Mouse (Mus musculus) myocyte (in vitro differentiated cells): ENCODE measurements around the gene Elovl6. TPM values are rescaled to one million over a fixed set of nuclear protein-coding genes. Genes with fewer than 3 reads are reported as not detected.

Experiments used
- H3K27me3 ChIP-seq: one replicate; pipeline ENCODE4 v1.6.1; 2011; ENCODE audit not compliant: control insufficient read depth, insufficient read depth, insufficient read length
- H3K36me3 ChIP-seq: one replicate; pipeline ENCODE4 v1.6.1; 2011; ENCODE audit not compliant: control insufficient read depth, insufficient read depth
- H3K4me2 ChIP-seq: one replicate; pipeline ENCODE4 v1.6.1; 2011; ENCODE audit warnings: low read depth, control low read depth
- H3K4me3 ChIP-seq: one replicate; pipeline ENCODE4 v1.5.1; 2011; ENCODE audit warnings: mild to moderate bottlenecking, control low read depth, moderate library complexity
- H3K79me2 ChIP-seq: one replicate; pipeline ENCODE4 v1.6.1; 2011; ENCODE audit not compliant: control insufficient read depth, insufficient read depth
- H3ac ChIP-seq: one replicate; pipeline ENCODE4 v1.6.1; 2011; ENCODE audit not compliant: control insufficient read depth, insufficient read length
- CEBPB ChIP-seq: IDR thresholded peaks from 2 replicates; pipeline ENCODE4 v1.6.1; 2011; ENCODE audit warnings: mild to moderate bottlenecking, moderate library complexity; ENCODE audit not compliant: poor library complexity, insufficient read depth, severe bottlenecking
- E2F4 ChIP-seq: IDR thresholded peaks from one replicate; pipeline ENCODE4 v1.6.1; 2011; ENCODE audit warnings: mild to moderate bottlenecking, control low read depth, moderate library complexity; ENCODE audit not compliant: insufficient read depth
- MAX ChIP-seq: IDR thresholded peaks from one replicate; pipeline ENCODE4 v1.6.1; 2011; ENCODE audit warnings: low read depth, mild to moderate bottlenecking, control low read depth
- MYOD1 ChIP-seq, 3 experiments: IDR thresholded peaks; one replicate each; pipeline ENCODE4 v1.6.1; 2011; ENCODE audit warnings: control low read depth in 2 of 3, low read depth in 2 of 3, mild to moderate bottlenecking in 2 of 3, moderate library complexity in 1 of 3; ENCODE audit not compliant: insufficient read length in 2 of 3, control insufficient read depth in 1 of 3
- MYOG ChIP-seq, 3 experiments: IDR thresholded peaks; one replicate each; pipeline ENCODE4 v1.6.1; 2011; ENCODE audit warnings: control low read depth in 2 of 3, low read depth in 2 of 3, mild to moderate bottlenecking in 2 of 3; ENCODE audit not compliant: insufficient read length in 2 of 3, control insufficient read depth in 1 of 3, insufficient read depth in 1 of 3
- POLR2A ChIP-seq: IDR thresholded peaks from one replicate; pipeline ENCODE4 v1.6.1; 2011; ENCODE audit warnings: low read depth, mild to moderate bottlenecking, control low read depth, moderate library complexity; ENCODE audit not compliant: insufficient read length
- POLR2AphosphoS2 ChIP-seq: IDR thresholded peaks from one replicate; pipeline ENCODE4 v1.6.1; 2011; ENCODE audit warnings: low read depth, control low read depth; ENCODE audit not compliant: insufficient read length
- REST ChIP-seq: IDR thresholded peaks from one replicate; pipeline ENCODE4 v1.6.1; 2011; ENCODE audit warnings: mild to moderate bottlenecking, control low read depth, moderate library complexity; ENCODE audit not compliant: insufficient read depth, insufficient read length
- SRF ChIP-seq: IDR thresholded peaks from one replicate; pipeline ENCODE4 v1.6.1; 2011; ENCODE audit warnings: low read depth; ENCODE audit not compliant: control insufficient read depth, insufficient read length
- TCF12 ChIP-seq: IDR thresholded peaks from one replicate; pipeline ENCODE4 v1.6.1; 2011; ENCODE audit warnings: mild to moderate bottlenecking, control low read depth; ENCODE audit not compliant: poor library complexity, insufficient read depth, severe bottlenecking
- TCF3 ChIP-seq: IDR thresholded peaks from one replicate; pipeline ENCODE4 v1.6.1; 2011; ENCODE audit warnings: low read depth, control low read depth; ENCODE audit not compliant: insufficient read length
- USF1 ChIP-seq: IDR thresholded peaks from one replicate; pipeline ENCODE4 v1.6.1; 2011; ENCODE audit warnings: low read depth, mild to moderate bottlenecking, control low read depth, moderate library complexity
- polyA plus RNA-seq: library from polyadenylated mRNA; unstranded; fragments of >200 nt; fragmentation: generic; extraction: Trizol; gene quantifications from one replicate; pipeline ENCODE4 v1.2.1, GENCODE M21; 2012; ENCODE audit warnings: missing spikeins

Elovl6 gene
- polyA plus RNA-seq, 1 experiment: 6.8 TPM

DNA sequence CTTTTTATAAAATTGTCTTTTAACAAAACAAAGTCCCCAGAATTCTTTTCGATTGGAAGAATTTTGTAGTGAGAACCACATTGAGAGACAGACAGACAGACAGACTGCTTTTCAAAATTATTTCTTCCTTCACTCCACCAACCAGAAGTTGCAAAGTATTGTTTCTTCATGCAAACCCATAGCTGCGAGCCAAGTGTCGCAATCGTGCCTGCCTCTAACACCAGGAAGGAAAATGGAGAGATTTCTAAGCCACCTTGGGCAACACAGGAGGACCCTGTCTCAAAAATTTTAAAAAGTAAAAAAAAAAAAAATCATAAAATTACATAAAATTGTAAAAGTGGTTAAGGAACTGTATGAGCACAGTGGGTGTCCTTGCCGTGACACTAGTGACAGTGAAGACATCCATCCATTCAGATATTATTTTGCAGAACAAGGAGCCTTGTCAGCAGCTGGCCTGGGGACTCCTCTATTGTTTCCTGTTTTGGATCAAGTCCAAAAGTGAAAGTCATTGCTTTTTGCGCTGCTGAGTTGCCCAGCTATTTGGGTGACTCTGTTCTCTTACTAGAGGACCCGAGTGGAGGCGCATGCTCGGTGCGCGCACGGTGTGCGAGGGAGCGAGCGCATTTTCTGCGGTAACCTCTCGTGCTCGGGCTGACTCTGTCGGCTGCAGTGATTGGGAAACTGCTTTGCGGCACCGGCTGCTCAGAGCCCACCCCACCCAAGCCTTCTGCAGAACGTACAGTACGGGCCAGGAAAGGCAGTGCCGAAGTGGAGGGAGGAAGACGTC is 80.3 kb downstream of the Elovl6 start:
- peaks cover 3% of the 10 kb centered on the region for H3K79me2 ChIP-seq
- H3ac ChIP-seq: no peak overlapping the region
- no peaks in the 10 kb centered on the region for H3K27me3 ChIP-seq
- H3K36me3 ChIP-seq: peaks cover 17% of the 10 kb centered on the region
- no peak overlapping the region for H3K4me2 ChIP-seq
- TF ChIP-seq POLR2A (no peak), POLR2AphosphoS2 (no peak), TCF12 (no peak), E2F4 (no peak), USF1 (no peak), CEBPB (no peak), MYOD1 (IDR thresholded peaks at IDR 0.05; ENCODE audit: control insufficient read depth in 1 of 3, insufficient read length in 2 of 3, low read depth in 2 of 3) (no peak), MAX (no peak), REST (no peak), MYOG (IDR thresholded peaks at IDR 0.05; ENCODE audit: control insufficient read depth in 1 of 3, insufficient read depth in 1 of 3, insufficient read length in 2 of 3, low read depth in 2 of 3) (no peak), SRF (no peak), TCF3 (no peak)
- H3K4me3 ChIP-seq: no peak overlapping the region

GRCm38 (mm10) chr3:129613756-129614155 is 81.6 kb downstream of the Elovl6 start:
- Histone ChIP-seq H3K27me3 (no peaks in the 10 kb centered on the region), H3K36me3 (peaks cover 13% of the 10 kb centered on the region), H3ac (no peak overlapping the region), H3K4me2 (no peak overlapping the region), H3K4me3 (no peak overlapping the region), H3K79me2 (peaks cover 3% of the 10 kb centered on the region)
- TF ChIP-seq MYOD1 (IDR thresholded peaks at IDR 0.05; ENCODE audit: control insufficient read depth in 1 of 3, insufficient read length in 2 of 3, low read depth in 2 of 3) (no peak), SRF (no peak), USF1 (no peak), TCF3 (no peak), POLR2AphosphoS2 (no peak), CEBPB (no peak), MYOG (IDR thresholded peaks at IDR 0.05; ENCODE audit: control insufficient read depth in 1 of 3, insufficient read depth in 1 of 3, insufficient read length in 2 of 3, low read depth in 2 of 3) (no peak)

GRCm38 (mm10) chr3:129614216-129614615 is 82.1 kb downstream of the Elovl6 start:
- Histone ChIP-seq H3K27me3 (no peaks in the 10 kb centered on the region), H3K79me2 (peaks cover 3% of the 10 kb centered on the region), H3ac (no peak overlapping the region), H3K36me3 (peaks cover 10% of the 10 kb centered on the region), H3K4me2 (no peak overlapping the region), H3K4me3 (no peak overlapping the region)
- no peak for TF ChIP-seq POLR2AphosphoS2
- TF ChIP-seq TCF12: no peak
- TF ChIP-seq REST: no peak
- no peak for TF ChIP-seq MYOD1 (IDR thresholded peaks at IDR 0.05; ENCODE audit: control insufficient read depth in 1 of 3, insufficient read length in 2 of 3, low read depth in 2 of 3)
- no peak for TF ChIP-seq E2F4

GRCm38 (mm10) chr3:129617450-129617849 is 85.3 kb downstream of the Elovl6 start:
- no peak for TF ChIP-seq POLR2A
- no peak for TF ChIP-seq E2F4
- TF ChIP-seq POLR2AphosphoS2: no peak
- TF ChIP-seq TCF12: no peak
- TF ChIP-seq SRF: no peak
- no peak for TF ChIP-seq REST
- TF ChIP-seq MYOD1 (IDR thresholded peaks at IDR 0.05; ENCODE audit: control insufficient read depth in 1 of 3, insufficient read length in 2 of 3, low read depth in 2 of 3): no peak
- no peak for TF ChIP-seq MAX
- TF ChIP-seq MYOG (IDR thresholded peaks at IDR 0.05; ENCODE audit: control insufficient read depth in 1 of 3, insufficient read depth in 1 of 3, insufficient read length in 2 of 3, low read depth in 2 of 3): no peak
- TF ChIP-seq USF1: no peak
- TF ChIP-seq CEBPB: no peak
- TF ChIP-seq TCF3: no peak
- no peak overlapping the region for H3ac ChIP-seq
- H3K4me2 ChIP-seq: no peak overlapping the region
- no peak overlapping the region for H3K4me3 ChIP-seq
- no peaks in the 10 kb centered on the region for H3K36me3 ChIP-seq
- peaks cover 3% of the 10 kb centered on the region for H3K79me2 ChIP-seq
- no peaks in the 10 kb centered on the region for H3K27me3 ChIP-seq

GRCm38 (mm10) chr3:129619194-129619775 is 87.1 kb downstream of the Elovl6 start:
- no peaks in the 10 kb centered on the region for H3K36me3 ChIP-seq

More at GRCm38 (mm10) chr3:129619194-129619775, 87.1 kb downstream of the Elovl6 start:
- no peak for TF ChIP-seq POLR2AphosphoS2
- TF ChIP-seq REST: no peak
- no peak for TF ChIP-seq MAX
- no peak for TF ChIP-seq E2F4
- no peak for TF ChIP-seq USF1
- H3ac ChIP-seq: no peak overlapping the region
- no peak overlapping the region for H3K4me3 ChIP-seq
- no peak overlapping the region for H3K4me2 ChIP-seq
- peaks cover 3% of the 10 kb centered on the region for H3K79me2 ChIP-seq
- no peaks in the 10 kb centered on the region for H3K27me3 ChIP-seq
